Mouse (Mus musculus): Measurements from ENCODE around the gene Tmppe.
"Not testable (repeated sequence)": the region's sequence is repeated elsewhere in the genome, so short reads cannot be mapped to it uniquely, and the experiment has no call there.

Gene Tmppe

DNA sequence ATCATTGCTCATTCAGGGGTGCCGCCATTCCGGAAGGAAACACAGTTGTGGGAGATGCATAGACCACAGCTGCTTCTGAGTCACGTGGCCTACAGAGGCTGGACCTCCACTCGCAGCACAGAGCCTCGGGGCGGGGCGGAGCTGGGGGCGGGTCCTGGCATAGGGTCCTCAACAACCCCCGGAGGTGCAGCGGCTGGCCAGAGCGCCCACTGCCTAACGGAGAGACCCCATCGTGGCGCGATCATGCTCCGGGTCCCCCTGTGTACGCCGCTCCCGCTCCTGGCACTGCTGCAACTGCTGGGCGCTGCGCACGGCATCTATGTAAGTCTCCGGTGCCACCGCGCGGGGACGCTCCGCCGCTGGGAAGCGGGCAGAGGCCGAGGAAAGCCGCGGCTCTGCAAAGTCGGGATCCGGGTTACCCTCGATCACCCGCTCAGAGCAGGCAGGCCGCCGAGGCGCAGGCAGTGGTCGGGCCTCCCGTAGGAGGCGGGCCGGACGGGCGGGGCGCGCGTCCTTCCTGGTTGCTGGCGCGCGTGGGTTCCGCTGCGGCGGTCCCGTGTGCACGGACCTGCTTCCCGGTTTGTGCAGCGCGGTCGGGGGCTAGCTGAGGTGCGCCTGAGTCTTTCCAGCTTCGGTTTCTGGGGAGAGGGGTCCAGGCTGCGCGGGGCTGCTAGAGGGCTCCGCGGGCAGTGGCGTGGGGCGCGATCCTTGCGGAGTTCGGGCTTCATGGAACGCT is at the start of gene Tmppe, which contains the start of gene Glb1:
TSS of gene Tmppe (plus strand) at position 157 of the 736 bp plus-strand sequence.
TSS of gene Glb1 (plus strand) at position 128 of the 736 bp plus-strand sequence.
- DNase-seq, result peak; percentile 79 to 86

- peak; percentile 85 to 90 for DNase-seq
These were observed 33.0 kb upstream of the Tmppe start for GRCm38 (mm10) chr9:114367783-114368470.

GRCm38 (mm10) chr9:114368471-114368858 is 32.4 kb upstream of the Tmppe start:
- DNase-seq, result no peak

DNA sequence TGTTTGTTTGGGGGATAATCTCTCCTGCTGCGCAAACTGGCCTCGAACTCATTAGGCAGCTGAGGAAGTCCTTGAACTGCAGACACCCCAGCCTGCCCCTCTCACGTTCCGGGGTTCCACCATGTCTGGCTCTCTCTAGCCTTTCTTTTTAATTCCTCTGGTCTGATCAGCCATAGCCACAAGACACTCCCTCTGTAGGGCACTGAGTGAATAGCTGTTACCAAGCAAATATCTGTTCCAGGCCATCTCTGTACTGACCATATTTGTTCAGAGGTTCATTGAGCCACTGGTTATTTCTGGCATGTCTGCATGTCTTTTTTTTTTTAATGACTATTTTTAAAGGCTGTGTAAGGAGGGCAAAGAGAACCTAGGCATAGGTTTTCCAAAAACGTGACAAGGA is 31.5 kb upstream of the Tmppe start:
- DNase-seq, result not testable (repeated sequence)

- DNase-seq, result not testable (repeated sequence)
These were observed 29.2 kb upstream of the Tmppe start for GRCm38 (mm10) chr9:114371717-114372116.

DNA sequence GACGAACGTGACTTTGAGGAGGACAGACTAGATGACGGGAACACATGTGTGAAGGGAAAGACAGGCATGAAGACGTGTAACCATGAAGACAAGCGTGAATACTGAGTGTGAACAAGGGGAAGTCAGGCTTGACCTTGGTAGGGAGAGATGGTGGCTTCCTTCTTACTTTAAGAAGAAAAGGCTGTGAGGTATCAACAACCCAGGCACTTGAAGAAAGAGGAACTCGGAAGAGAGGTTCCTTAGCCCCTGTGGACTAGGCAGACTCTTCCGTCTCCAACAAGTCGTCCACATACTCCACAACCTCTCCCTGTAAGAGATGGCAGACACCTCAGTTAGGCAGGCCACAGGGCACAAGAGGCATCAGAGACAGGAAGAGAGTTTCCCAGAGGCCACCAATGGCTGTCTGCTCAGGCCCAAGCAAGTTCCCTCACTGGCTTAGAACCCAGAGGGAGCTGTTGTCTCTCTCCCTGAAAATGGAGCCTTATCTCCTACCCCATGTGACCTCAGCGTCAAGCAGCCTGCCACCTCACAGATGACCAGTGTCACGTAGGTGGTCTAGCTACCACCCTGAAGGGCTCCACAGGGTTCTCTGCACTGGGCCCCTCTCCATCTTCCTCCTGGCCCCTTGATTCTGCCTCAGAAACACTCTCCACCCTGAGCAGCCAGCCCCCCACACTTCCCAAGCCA is 25.5 kb upstream of the Tmppe start:
- DNase-seq, result no peak

DNA sequence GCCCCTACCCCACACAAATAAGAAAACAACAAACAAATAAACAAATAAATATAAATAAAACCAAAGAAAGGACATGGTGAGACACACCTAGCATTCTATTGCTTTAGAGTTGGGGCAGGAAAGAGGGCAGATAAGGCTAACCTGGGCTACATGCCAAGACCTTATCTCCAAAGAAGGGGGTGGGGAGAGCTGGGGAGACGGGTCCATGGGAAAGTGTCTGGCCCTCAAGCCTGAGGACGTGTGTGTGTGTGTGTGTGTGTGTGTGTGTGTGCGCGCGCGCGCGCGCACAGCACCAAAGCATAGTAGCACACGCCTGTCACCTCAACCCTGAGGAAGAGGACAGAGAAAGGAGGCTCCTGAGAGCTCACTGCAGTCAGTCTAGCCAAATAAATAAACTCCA is 23.7 kb upstream of the Tmppe start:
- DNase-seq, result peak in 1 of 2 experiments; percentile 22

DNA sequence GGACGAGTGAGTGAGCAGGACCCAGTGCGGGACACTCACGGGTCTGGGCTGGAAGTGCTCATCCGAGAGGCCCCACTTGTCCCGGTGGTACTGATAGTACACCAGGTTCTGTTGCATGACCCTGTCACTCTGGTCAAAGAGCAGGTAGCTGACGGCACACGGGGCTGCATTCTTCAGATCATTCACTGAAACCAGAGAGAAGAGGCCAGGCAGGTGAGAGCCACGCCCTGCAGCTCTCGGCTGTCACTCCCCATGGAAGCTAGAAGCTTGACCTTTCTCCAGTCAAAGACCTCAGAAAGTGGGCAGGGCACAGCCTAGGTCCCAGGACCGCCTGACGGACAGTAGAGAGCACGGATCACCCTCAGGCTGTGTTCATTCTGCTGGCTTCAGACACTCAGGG is 21.0 kb upstream of the Tmppe start:
- no peak for DNase-seq

- DNase-seq, result peak in 1 of 2 experiments; percentile 21
These were observed 19.8 kb upstream of the Tmppe start for GRCm38 (mm10) chr9:114380881-114381733.

DNA sequence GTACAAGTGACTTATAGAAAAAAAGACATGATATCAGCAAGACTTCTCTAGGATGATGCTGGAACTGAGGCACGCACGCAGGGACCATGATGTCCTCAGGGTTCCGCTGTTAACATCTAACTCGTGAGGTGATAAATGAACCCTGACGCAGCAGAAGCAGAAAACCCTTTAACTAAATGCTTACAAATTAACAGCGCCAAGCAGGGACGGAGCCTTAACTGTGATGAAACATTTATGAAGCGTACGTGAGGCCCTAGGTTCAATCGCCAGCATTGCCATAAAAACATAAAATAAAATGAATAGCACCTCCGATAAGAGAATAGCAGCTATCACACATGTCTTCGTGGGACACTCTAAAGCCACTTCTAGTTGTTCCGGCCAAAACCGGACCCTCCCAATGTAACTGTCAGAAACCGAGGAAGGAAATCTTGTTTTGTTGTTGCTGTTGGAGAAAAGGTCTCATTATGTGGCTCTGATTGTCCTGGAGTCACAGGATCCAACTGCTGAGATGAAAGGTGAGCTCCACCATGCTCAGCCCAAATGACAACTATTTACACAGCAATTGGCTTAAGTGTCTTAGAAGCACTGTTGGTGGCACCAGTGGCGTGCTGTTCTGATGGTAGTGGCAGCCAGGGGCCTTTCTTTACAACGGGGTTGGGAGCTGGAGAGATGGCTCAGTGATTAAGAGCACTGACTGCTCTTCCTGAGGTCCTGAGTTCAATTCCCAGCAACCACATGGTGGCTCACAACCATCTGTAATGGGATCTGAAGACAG is 17.8 kb upstream of the Tmppe start:
- DNase-seq, result no peak

DNA sequence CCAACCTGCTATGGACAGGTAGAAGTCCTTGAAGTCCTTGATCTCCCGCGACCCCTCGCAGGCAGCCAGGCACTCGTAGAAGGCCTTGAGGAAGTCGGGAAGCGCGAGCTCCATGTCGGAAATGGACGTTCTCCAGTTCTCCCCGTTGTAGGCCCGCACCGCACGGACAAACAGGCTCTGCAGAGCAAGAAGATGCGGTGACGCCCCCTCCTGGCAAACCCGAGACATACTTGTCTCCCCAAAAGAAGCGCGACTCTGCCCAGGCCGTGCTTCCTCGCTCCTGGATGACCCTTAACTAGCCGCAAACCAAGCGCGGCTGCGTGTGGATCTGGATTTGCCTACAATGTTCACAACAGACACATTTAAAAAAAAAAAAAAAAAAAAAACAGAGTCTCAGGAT is 16.2 kb upstream of the Tmppe start:
- DNase-seq, result no peak

DNA sequence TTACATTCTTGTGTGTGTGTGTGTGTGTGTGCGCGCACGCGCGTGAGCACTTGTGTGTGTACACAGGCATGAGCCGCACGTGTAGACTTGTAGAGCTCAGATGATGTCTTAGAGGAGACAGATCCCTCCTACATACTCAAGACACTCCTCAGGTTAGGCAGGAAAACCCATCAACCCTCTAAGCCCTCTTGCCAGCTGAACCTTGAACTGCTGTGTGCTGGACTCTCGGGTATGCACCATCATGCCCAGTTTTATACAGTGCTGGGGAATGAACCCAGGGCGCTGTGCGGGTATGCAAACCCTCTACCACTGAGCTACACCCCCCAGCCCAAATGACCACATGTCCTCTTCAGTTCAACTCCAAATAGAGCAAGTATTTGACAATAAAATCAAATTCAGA is 15.7 kb upstream of the Tmppe start:
- no peak for DNase-seq

GRCm38 (mm10) chr9:114387086-114387485 is 13.8 kb upstream of the Tmppe start:
- no peak for DNase-seq

- DNase-seq, result no peak
These were observed 12.6 kb upstream of the Tmppe start for GRCm38 (mm10) chr9:114388288-114388687.

GRCm38 (mm10) chr9:114388701-114389370 is 12.1 kb upstream of the Tmppe start:
- no peak for DNase-seq

GRCm38 (mm10) chr9:114389371-114389904 is 11.5 kb upstream of the Tmppe start:
- no peak for DNase-seq

- peak; percentile 76 to 81 for DNase-seq
These were observed 10.8 kb upstream of the Tmppe start, which contains the start of gene Crtap for GRCm38 (mm10) chr9:114389905-114390748. Gene Crtap, minus strand, starts transcription at chr9:114390675.

- DNase-seq, result no peak
These were observed 10.2 kb upstream of the Tmppe start for GRCm38 (mm10) chr9:114390749-114391075.

GRCm38 (mm10) chr9:114394136-114394535 is 6.8 kb upstream of the Tmppe start:
- not testable (repeated sequence) for DNase-seq

DNA sequence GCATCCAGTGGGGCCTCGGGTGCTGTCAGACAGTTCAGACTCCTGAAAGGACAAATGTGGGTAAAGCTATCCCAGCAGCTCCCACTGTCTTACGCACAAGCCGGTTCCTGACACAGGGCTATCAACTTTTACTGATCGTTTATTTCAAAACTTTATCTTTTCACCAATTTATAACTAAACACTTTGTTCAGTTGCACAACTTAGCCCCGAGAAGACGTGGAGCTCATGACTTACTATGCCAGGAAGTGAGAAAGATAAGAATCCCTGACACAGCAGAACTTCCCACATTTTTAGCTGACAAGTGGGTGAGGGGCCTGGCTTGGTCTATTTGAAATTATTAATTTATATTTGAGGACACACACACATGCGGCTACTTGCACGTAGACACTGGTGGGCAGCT is 6.2 kb upstream of the Tmppe start:
- no peak for DNase-seq
